Mouse (Mus musculus) thymus, adult 2 months (tissue): ENCODE data around the gene Olfr507. TPM values are rescaled to one million over a fixed set of nuclear protein-coding genes. Genes with fewer than 3 reads are reported as not detected.
"Not testable (repeated sequence)": the region's sequence is repeated elsewhere in the genome, so short reads cannot be mapped to it uniquely, and the experiment has no call there.

Experiments used
- DNase-seq: peaks from one replicate; pipeline ENCODE4 v3.0.0; 2021
- H3K27ac ChIP-seq: fragments of 200-500 bp; 2 replicates; pipeline ENCODE4 v1.5.1; 2012; ENCODE audit warnings: low read length, control low read depth; ENCODE audit not compliant: control insufficient read depth, insufficient read depth
- H3K27me3 ChIP-seq: fragments of 200-500 bp; 2 replicates; pipeline ENCODE4 v1.6.1; 2012; ENCODE audit warnings: mild to moderate bottlenecking, low read length, moderate library complexity, mixed read lengths; ENCODE audit not compliant: control insufficient read depth, insufficient read depth
- H3K36me3 ChIP-seq: fragments of 200-500 bp; 2 replicates; pipeline ENCODE4 v1.6.1; 2012; ENCODE audit warnings: mild to moderate bottlenecking, low read length, moderate library complexity; ENCODE audit not compliant: control insufficient read depth, insufficient read depth
- H3K4me1 ChIP-seq: fragments of 200-500 bp; replicated peaks from 2 replicates; pipeline ENCODE4 v1.6.1; 2012; ENCODE audit warnings: low read length; ENCODE audit not compliant: control insufficient read depth, insufficient read depth
- H3K4me3 ChIP-seq: fragments of 200-500 bp; 2 replicates; pipeline ENCODE4 v1.5.1; 2012; ENCODE audit warnings: mild to moderate bottlenecking, low read length, control low read depth, moderate library complexity; ENCODE audit not compliant: control insufficient read depth, insufficient read depth
- CTCF ChIP-seq: fragments of 200-500 bp; IDR thresholded peaks from 2 replicates; pipeline ENCODE4 v1.5.1; 2012; ENCODE audit warnings: mild to moderate bottlenecking, control low read depth, low read length, moderate library complexity, borderline replicate concordance; ENCODE audit not compliant: control insufficient read depth, poor library complexity, insufficient read depth; ENCODE audit errors: extremely low read depth
- POLR2A ChIP-seq: fragments of 200-500 bp; IDR thresholded peaks from 2 replicates; pipeline ENCODE4 v1.6.1; 2012; ENCODE audit warnings: mild to moderate bottlenecking, low read length, control low read depth, moderate library complexity; ENCODE audit not compliant: control insufficient read depth, poor library complexity, insufficient read depth; ENCODE audit errors: extremely low read depth
- WGBS: fragments of 180-500 bp; shearing (Covaris S2); methylation state at CpG from one replicate; pipeline ENCODE4 v1.1.7; 2018; 5-methylcytosine and 5-hydroxymethylcytosine counted together
- polyA plus RNA-seq: library from polyadenylated mRNA; depleted of rRNA; stranded (reverse); fragments of >200 nt; gene quantifications from 2 replicates; pipeline ENCODE4 v1.2.3, GENCODE M21; 2012; rRNA removed

Olfr507 gene
- not detected in 2 replicates for polyA plus RNA-seq

DNA sequence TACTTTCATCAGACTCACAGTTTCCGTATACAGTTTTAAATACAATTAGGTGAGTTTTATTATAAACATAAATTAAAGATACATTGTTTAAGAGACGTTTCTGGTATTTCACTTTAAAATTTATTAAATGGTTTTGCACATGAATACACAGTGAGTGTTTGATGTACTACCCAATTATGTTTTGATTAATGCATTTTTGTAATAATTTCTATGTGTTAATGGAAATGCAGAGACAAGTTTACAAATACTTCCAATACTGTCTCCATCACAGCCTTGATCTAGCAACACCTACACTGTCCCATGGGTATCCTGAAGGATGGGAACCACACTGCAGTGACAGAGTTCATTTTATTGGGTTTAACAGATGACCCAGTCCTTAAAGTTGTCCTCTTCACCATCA is at the start of gene Olfr507:
Gene Olfr507 (plus strand): TSS at position 301 of the 400 bp plus-strand sequence.
- Histone ChIP-seq H3K36me3 (no peaks in the 10 kb centered on the region), H3K27ac (no peak within 1 kb of the TSS), H3K4me1 (no peaks in the 10 kb centered on the region), H3K4me3 (no peak within 1 kb of the TSS), H3K27me3 (no peaks in the 10 kb centered on the region)
- 85% methylated on average over 2 of the region's 2 CpGs for WGBS
- TF ChIP-seq POLR2A (no peak), CTCF (no peak)
- DNase-seq = no peak

DNA sequence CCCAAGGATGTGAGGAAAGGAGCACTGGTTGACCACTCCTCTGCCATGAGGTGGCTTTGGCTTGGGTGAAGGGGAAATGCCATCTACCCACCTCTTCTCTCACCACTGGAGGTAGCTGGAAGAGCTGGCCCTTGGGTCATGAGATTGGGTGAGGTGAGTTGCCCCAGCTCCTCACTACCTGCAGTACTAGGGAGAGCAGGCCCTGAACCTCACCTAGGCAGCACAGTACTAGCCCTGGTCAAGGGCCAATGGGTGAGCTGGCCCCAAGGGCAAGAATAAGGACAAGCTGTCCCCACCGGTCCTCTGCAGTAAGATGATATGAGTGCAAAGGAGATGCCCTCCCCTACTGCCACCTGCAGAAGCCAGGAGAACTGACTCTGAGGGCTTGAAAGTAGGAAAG is 31.8 kb upstream of the Olfr507 start:
- no peaks in the 10 kb centered on the region for H3K27me3 ChIP-seq
- WGBS = 100% methylated on average over 1 of the region's 1 CpGs
- no peak overlapping the region for H3K27ac ChIP-seq
- H3K4me3 ChIP-seq = no peak overlapping the region
- no peak for TF ChIP-seq CTCF
- TF ChIP-seq POLR2A = no peak
- H3K36me3 ChIP-seq = no peaks in the 10 kb centered on the region
- no peak for DNase-seq
- no peaks in the 10 kb centered on the region for H3K4me1 ChIP-seq

DNA sequence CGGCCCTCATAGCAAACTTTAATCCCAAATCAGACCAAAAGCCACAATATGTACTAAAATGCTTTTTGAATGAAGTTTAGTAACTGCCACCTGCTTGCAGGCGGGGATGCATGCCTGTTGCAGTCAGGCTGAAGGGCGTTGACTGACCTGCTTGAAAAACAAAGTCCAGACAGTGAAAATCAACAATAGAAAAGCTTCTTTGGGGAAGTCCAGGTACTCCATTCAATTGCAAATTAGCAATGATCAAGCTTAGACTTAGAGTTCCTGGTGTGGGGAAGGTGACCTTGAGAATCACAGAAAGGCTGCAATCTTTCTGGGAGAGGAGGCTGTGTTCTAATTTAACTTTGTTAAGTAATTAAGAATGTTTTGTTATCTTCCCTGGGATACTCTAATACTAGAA is 19.7 kb upstream of the Olfr507 start:
- not testable (repeated sequence) for H3K27me3 ChIP-seq, H3K4me1 ChIP-seq, DNase-seq, H3K4me3 ChIP-seq, H3K27ac ChIP-seq, H3K36me3 ChIP-seq
- 79% methylated on average over 3 of the region's 3 CpGs for WGBS

DNA sequence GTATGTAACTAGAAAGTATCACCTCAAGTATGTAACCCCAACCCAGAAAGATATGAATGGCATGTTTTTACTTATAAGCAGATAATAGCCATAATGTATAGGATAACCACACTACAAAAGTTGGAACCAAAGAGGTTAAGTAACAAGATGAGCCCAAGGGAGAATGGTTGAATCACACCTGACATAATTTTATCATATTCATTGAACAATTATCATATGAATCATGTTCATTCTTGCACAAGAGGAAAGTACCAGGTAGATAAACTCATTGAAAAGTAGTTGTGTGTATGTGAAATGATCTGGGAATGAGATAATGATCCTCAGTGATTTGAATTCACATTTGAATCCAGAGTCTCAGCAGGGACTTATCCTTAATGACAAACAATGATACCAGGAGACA is 11.1 kb upstream of the Olfr507 start, which contains the start of gene Olfr506:
Gene Olfr506 (plus strand): TSS at position 301 of the 400 bp plus-strand sequence.
- no peak within 1 kb of the TSS for H3K4me3 ChIP-seq
- H3K36me3 ChIP-seq = no peaks in the 10 kb centered on the region
- TF ChIP-seq POLR2A (no peak), CTCF (no peak)
- no peaks in the 10 kb centered on the region for H3K4me1 ChIP-seq
- no peak within 1 kb of the TSS for H3K27ac ChIP-seq
- DNase-seq = no peak
- no peaks in the 10 kb centered on the region for H3K27me3 ChIP-seq

DNA sequence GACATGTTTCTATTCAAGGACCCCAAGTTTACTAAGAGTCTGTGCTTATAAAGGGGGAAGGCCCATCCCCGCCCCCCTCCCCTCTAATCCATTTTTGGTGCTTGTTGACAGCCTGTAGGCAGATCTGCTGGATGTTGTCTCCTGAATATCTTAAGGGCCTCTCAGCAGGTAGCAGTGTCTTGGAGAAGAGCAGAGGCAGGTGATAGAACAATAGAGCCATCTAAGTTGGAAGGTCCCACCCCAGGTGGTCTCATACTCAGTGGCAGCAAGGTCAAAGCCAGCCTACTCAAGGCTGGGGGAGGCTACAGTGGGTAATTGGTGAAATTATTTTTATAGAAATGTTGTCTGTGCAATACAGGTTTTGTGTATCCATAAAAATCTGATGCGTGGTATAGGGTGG is 7.5 kb upstream of the Olfr507 start:
- Histone ChIP-seq H3K36me3 (no peaks in the 10 kb centered on the region), H3K27me3 (no peaks in the 10 kb centered on the region), H3K27ac (no peak overlapping the region), H3K4me1 (no peaks in the 10 kb centered on the region), H3K4me3 (no peak overlapping the region)
- TF ChIP-seq CTCF = no peak
- WGBS = 98% methylated on average over 2 of the region's 2 CpGs
- no peak for DNase-seq

DNA sequence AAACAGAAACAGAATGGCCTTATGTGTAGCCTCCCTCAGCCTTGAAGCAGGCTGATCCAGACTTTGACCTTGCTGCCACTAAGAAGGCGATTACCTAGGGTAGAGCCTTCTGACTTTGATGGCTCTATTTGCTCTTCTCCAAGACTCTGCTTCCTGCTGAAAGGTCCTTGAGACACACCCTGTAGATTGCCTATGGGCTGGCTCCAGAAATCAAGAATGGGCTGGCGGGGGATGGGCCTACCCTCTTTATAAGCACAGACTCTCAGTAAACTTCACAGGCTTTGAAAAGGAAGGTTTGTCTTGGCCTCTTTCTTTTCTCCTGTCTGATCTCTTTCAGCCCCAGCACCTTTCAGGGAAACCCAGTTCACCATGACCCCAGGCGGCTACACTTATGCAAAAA is 4.8 kb upstream of the Olfr507 start:
- not testable (repeated sequence) for H3K4me3 ChIP-seq, H3K27ac ChIP-seq, DNase-seq, H3K27me3 ChIP-seq, H3K4me1 ChIP-seq, H3K36me3 ChIP-seq
- 74% methylated on average over 3 of the region's 3 CpGs for WGBS

DNA sequence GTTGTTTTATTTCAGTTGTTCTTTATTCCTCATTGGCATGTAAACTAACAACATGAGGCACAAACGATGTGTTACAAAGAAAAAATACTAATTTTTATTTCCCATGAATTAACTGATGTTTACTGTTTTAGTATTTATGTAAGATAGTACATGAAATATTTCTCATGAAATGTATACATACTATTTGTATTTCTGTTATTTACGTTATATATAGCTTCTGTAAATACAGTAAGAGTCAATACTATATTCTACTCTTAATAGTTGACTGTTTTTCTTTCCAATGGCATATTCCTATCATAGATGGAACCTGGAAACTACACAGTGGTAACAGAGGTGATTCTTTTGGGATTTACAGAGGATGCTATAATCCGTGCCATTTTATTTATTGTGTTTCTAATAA is 8.1 kb downstream of the Olfr507 start, which contains the start of gene Olfr508:
Gene Olfr508 (plus strand): TSS at position 301 of the 400 bp plus-strand sequence.
- Histone ChIP-seq H3K36me3 (no peaks in the 10 kb centered on the region), H3K4me3 (no peak within 1 kb of the TSS), H3K27me3 (no peaks in the 10 kb centered on the region), H3K27ac (no peak within 1 kb of the TSS), H3K4me1 (no peaks in the 10 kb centered on the region)
- WGBS = 88% methylated on average over 3 of the region's 3 CpGs
- no peak for DNase-seq
- TF ChIP-seq POLR2A (no peak), CTCF (no peak)
